Mouse (Mus musculus) megakaryocyte, embryonic 14.5 days (primary cell): ENCODE measurements around the gene Zg16.

Experiments
- FLI1 ChIP-seq: IDR thresholded peaks from 2 replicates; pipeline ENCODE4 v1.6.1; 2012; ENCODE audit warnings: low read length, inconsistent platforms, mixed read lengths
- GATA1 ChIP-seq: IDR thresholded peaks from 3 replicates; pipeline ENCODE4 v1.6.1; 2012; ENCODE audit warnings: mixed read lengths, low read length, inconsistent platforms, borderline replicate concordance

DNA sequence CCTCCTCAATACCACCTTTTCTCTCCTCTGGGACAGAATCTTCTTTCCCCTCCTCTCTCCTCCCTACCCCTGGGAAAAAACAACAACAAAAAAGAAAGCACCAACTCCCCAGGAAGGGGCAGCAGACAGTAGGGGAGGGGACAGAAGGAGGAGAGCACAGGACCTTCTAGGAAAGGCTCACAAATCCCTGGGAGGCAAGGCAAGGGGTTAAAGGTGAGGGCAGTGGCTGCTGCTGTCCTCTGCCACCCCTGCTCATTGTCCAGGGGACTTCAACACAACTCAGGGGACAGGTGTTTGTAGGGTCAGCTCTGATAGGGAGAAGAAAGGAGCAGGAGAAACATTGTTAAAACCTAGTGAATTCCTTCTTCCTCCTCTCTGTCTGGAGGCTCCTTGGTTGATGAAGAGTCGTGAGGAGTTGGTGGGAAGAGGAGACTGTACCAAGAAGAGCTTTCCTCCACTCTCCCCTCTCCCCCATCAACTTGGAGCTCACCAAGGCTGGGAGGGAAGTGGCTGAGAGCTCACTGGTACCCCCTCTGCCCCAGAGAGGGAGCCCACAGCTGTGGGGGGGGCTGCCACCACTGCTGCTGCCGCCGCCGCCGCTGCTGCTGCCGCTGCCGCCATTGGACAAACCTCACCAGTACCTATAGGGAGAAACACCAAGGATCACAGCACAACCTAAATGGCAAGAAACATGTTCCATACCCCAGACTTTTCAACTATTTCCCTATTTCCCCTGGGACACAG, 64.4 kb downstream of the Zg16 start:
- TF ChIP-seq GATA1 = no peak
- no peak for TF ChIP-seq FLI1
